Mouse (Mus musculus) myocyte (in vitro differentiated cells): Measurements from ENCODE around the gene Acss2. TPM values are rescaled to one million over a fixed set of nuclear protein-coding genes. Genes with fewer than 3 reads are reported as not detected.

Source experiments
- H3K27me3 ChIP-seq: one replicate; pipeline ENCODE4 v1.6.1; 2011; ENCODE audit not compliant: control insufficient read depth, insufficient read depth, insufficient read length
- H3K36me3 ChIP-seq: one replicate; pipeline ENCODE4 v1.6.1; 2011; ENCODE audit not compliant: control insufficient read depth, insufficient read depth
- H3K4me2 ChIP-seq: one replicate; pipeline ENCODE4 v1.6.1; 2011; ENCODE audit warnings: low read depth, control low read depth
- H3K4me3 ChIP-seq: one replicate; pipeline ENCODE4 v1.5.1; 2011; ENCODE audit warnings: mild to moderate bottlenecking, control low read depth, moderate library complexity
- H3K79me2 ChIP-seq: one replicate; pipeline ENCODE4 v1.6.1; 2011; ENCODE audit not compliant: control insufficient read depth, insufficient read depth
- H3ac ChIP-seq: one replicate; pipeline ENCODE4 v1.6.1; 2011; ENCODE audit not compliant: control insufficient read depth, insufficient read length
- CEBPB ChIP-seq: IDR thresholded peaks from 2 replicates; pipeline ENCODE4 v1.6.1; 2011; ENCODE audit warnings: mild to moderate bottlenecking, moderate library complexity; ENCODE audit not compliant: poor library complexity, insufficient read depth, severe bottlenecking
- E2F4 ChIP-seq: IDR thresholded peaks from one replicate; pipeline ENCODE4 v1.6.1; 2011; ENCODE audit warnings: mild to moderate bottlenecking, control low read depth, moderate library complexity; ENCODE audit not compliant: insufficient read depth
- MAX ChIP-seq: IDR thresholded peaks from one replicate; pipeline ENCODE4 v1.6.1; 2011; ENCODE audit warnings: low read depth, mild to moderate bottlenecking, control low read depth
- MYOD1 ChIP-seq, 3 experiments: IDR thresholded peaks; one replicate each; pipeline ENCODE4 v1.6.1; 2011; ENCODE audit warnings: control low read depth in 2 of 3, low read depth in 2 of 3, mild to moderate bottlenecking in 2 of 3, moderate library complexity in 1 of 3; ENCODE audit not compliant: insufficient read length in 2 of 3, control insufficient read depth in 1 of 3
- MYOG ChIP-seq, 3 experiments: IDR thresholded peaks; one replicate each; pipeline ENCODE4 v1.6.1; 2011; ENCODE audit warnings: control low read depth in 2 of 3, low read depth in 2 of 3, mild to moderate bottlenecking in 2 of 3; ENCODE audit not compliant: insufficient read length in 2 of 3, control insufficient read depth in 1 of 3, insufficient read depth in 1 of 3
- POLR2A ChIP-seq: IDR thresholded peaks from one replicate; pipeline ENCODE4 v1.6.1; 2011; ENCODE audit warnings: low read depth, mild to moderate bottlenecking, control low read depth, moderate library complexity; ENCODE audit not compliant: insufficient read length
- POLR2AphosphoS2 ChIP-seq: IDR thresholded peaks from one replicate; pipeline ENCODE4 v1.6.1; 2011; ENCODE audit warnings: low read depth, control low read depth; ENCODE audit not compliant: insufficient read length
- REST ChIP-seq: IDR thresholded peaks from one replicate; pipeline ENCODE4 v1.6.1; 2011; ENCODE audit warnings: mild to moderate bottlenecking, control low read depth, moderate library complexity; ENCODE audit not compliant: insufficient read depth, insufficient read length
- SRF ChIP-seq: IDR thresholded peaks from one replicate; pipeline ENCODE4 v1.6.1; 2011; ENCODE audit warnings: low read depth; ENCODE audit not compliant: control insufficient read depth, insufficient read length
- TCF12 ChIP-seq: IDR thresholded peaks from one replicate; pipeline ENCODE4 v1.6.1; 2011; ENCODE audit warnings: mild to moderate bottlenecking, control low read depth; ENCODE audit not compliant: poor library complexity, insufficient read depth, severe bottlenecking
- TCF3 ChIP-seq: IDR thresholded peaks from one replicate; pipeline ENCODE4 v1.6.1; 2011; ENCODE audit warnings: low read depth, control low read depth; ENCODE audit not compliant: insufficient read length
- USF1 ChIP-seq: IDR thresholded peaks from one replicate; pipeline ENCODE4 v1.6.1; 2011; ENCODE audit warnings: low read depth, mild to moderate bottlenecking, control low read depth, moderate library complexity
- polyA plus RNA-seq: library from polyadenylated mRNA; unstranded; fragments of >200 nt; fragmentation: generic; extraction: Trizol; gene quantifications from one replicate; pipeline ENCODE4 v1.2.1, GENCODE M21; 2012; ENCODE audit warnings: missing spikeins

Gene Acss2
- polyA plus RNA-seq, 1 experiment, result 25.8 TPM

GRCm38 (mm10) chr2:155539696-155540095 lies 21.9 kb downstream of the Acss2 start:
- Histone ChIP-seq H3K4me3 (no peak overlapping the region), H3ac (no peak overlapping the region), H3K27me3 (no peaks in the 10 kb centered on the region), H3K79me2 (no peaks in the 10 kb centered on the region), H3K4me2 (no peak overlapping the region), H3K36me3 (no peaks in the 10 kb centered on the region)
- no peak for TF ChIP-seq MYOG (IDR thresholded peaks at IDR 0.05; ENCODE audit: control insufficient read depth in 1 of 3, insufficient read depth in 1 of 3, insufficient read length in 2 of 3, low read depth in 2 of 3)
- TF ChIP-seq POLR2AphosphoS2, result no peak
- no peak for TF ChIP-seq MYOD1 (IDR thresholded peaks at IDR 0.05; ENCODE audit: control insufficient read depth in 1 of 3, insufficient read length in 2 of 3, low read depth in 2 of 3)
- no peak for TF ChIP-seq TCF12
- TF ChIP-seq MAX, result no peak
- no peak for TF ChIP-seq CEBPB
- no peak for TF ChIP-seq E2F4
- no peak for TF ChIP-seq POLR2A
- TF ChIP-seq SRF, result no peak
- no peak for TF ChIP-seq TCF3
- no peak for TF ChIP-seq REST
- TF ChIP-seq USF1, result no peak

GRCm38 (mm10) chr2:155540822-155541458 lies 23.2 kb downstream of the Acss2 start:
- no peak overlapping the region for H3K4me3 ChIP-seq

GRCm38 (mm10) chr2:155546955-155547354 lies 29.2 kb downstream of the Acss2 start:
- Histone ChIP-seq H3K27me3 (no peaks in the 10 kb centered on the region), H3K4me3 (no peak overlapping the region), H3K36me3 (no peaks in the 10 kb centered on the region), H3K4me2 (no peak overlapping the region), H3ac (no peak overlapping the region), H3K79me2 (no peaks in the 10 kb centered on the region)
- TF ChIP-seq E2F4 (no peak), POLR2AphosphoS2 (no peak), SRF (no peak), REST (no peak), TCF12 (no peak), MYOG (IDR thresholded peaks at IDR 0.05; ENCODE audit: control insufficient read depth in 1 of 3, insufficient read depth in 1 of 3, insufficient read length in 2 of 3, low read depth in 2 of 3) (no peak), CEBPB (no peak), MYOD1 (IDR thresholded peaks at IDR 0.05; ENCODE audit: control insufficient read depth in 1 of 3, insufficient read length in 2 of 3, low read depth in 2 of 3) (no peak), MAX (no peak)

More at GRCm38 (mm10) chr2:155540822-155541458, 23.2 kb downstream of the Acss2 start:
- no peaks in the 10 kb centered on the region for H3K36me3 ChIP-seq
- H3K79me2 ChIP-seq, result no peaks in the 10 kb centered on the region
- TF ChIP-seq REST (no peak), MYOG (IDR thresholded peaks at IDR 0.05; ENCODE audit: control insufficient read depth in 1 of 3, insufficient read depth in 1 of 3, insufficient read length in 2 of 3, low read depth in 2 of 3) (no peak), USF1 (no peak), POLR2A (no peak)
- H3ac ChIP-seq, result no peak overlapping the region
- no peaks in the 10 kb centered on the region for H3K27me3 ChIP-seq
- H3K4me2 ChIP-seq, result peak overlapping the region; percentile 61

- H3ac ChIP-seq, result no peak overlapping the region
- TF ChIP-seq TCF3, result no peak
- TF ChIP-seq CEBPB, result no peak
- TF ChIP-seq USF1, result no peak
- TF ChIP-seq SRF, result no peak
- no peak for TF ChIP-seq MYOD1 (IDR thresholded peaks at IDR 0.05; ENCODE audit: control insufficient read depth in 1 of 3, insufficient read length in 2 of 3, low read depth in 2 of 3)
- TF ChIP-seq E2F4, result no peak
- TF ChIP-seq POLR2A, result no peak
- no peak for TF ChIP-seq MAX
- TF ChIP-seq TCF12, result no peak
- no peak for TF ChIP-seq POLR2AphosphoS2
- TF ChIP-seq MYOG (IDR thresholded peaks at IDR 0.05; ENCODE audit: control insufficient read depth in 1 of 3, insufficient read depth in 1 of 3, insufficient read length in 2 of 3, low read depth in 2 of 3), result no peak
- TF ChIP-seq REST, result no peak
- no peak overlapping the region for H3K4me3 ChIP-seq
- no peaks in the 10 kb centered on the region for H3K27me3 ChIP-seq
- no peak overlapping the region for H3K4me2 ChIP-seq
- no peaks in the 10 kb centered on the region for H3K36me3 ChIP-seq
- no peaks in the 10 kb centered on the region for H3K79me2 ChIP-seq
These were observed 34.6 kb downstream of the Acss2 start for GRCm38 (mm10) chr2:155552336-155552735.

GRCm38 (mm10) chr2:155552949-155553354 lies 35.2 kb downstream of the Acss2 start:
- Histone ChIP-seq H3ac (no peak overlapping the region), H3K79me2 (no peaks in the 10 kb centered on the region), H3K27me3 (no peaks in the 10 kb centered on the region), H3K4me3 (no peak overlapping the region), H3K36me3 (no peaks in the 10 kb centered on the region), H3K4me2 (no peak overlapping the region)
- TF ChIP-seq POLR2A (no peak), USF1 (no peak), MYOD1 (IDR thresholded peaks at IDR 0.05; ENCODE audit: control insufficient read depth in 1 of 3, insufficient read length in 2 of 3, low read depth in 2 of 3) (no peak), MAX (no peak), TCF12 (no peak), CEBPB (no peak), SRF (no peak)
